Mouse (Mus musculus): ENCODE results near the gene Mgat5. TPM values are rescaled to one million over a fixed set of nuclear protein-coding genes. Genes with fewer than 3 reads are reported as not detected.

Gene Mgat5
- total and polyA plus RNA-seq, 3 experiments, result 0.16 TPM; not detected in 2

- Histone ChIP-seq H3K4me3 (ENCODE audit: low read depth, low read length) (no peak overlapping the region), H3K36me3 (replicated peaks) (no peaks in the 10 kb centered on the region), H3K27me3 (ENCODE audit: insufficient read depth, low read length) (no peaks in the 10 kb centered on the region), H3K9me3 (replicated peaks) (peaks cover 74% of the 10 kb centered on the region), H3K4me1 (ENCODE audit: insufficient read depth, low read depth, low read length) (no peaks in the 10 kb centered on the region)
- DNase-seq (ENCODE audit: low spot score) (no peak), ATAC-seq (ENCODE audit: extremely low read depth, insufficient number of reproducible peaks, low FRiP score, poor library complexity, severe bottlenecking) (no peak)
- TF ChIP-seq CTCF (IDR thresholded peaks at IDR 0.05; ENCODE audit: low read depth, low read length) (no peak), POLR2AphosphoS5 (IDR thresholded peaks at IDR 0.05; ENCODE audit: insufficient replicate concordance, low read depth, low read length) (no peak), TAL1 (conservative IDR thresholded peaks at IDR 0.05; ENCODE audit: low read depth, low read length) (no peak), GATA1 (IDR thresholded peaks at IDR 0.05; ENCODE audit: borderline replicate concordance, low read length) (no peak), GATA2 (IDR thresholded peaks at IDR 0.05; ENCODE audit: borderline replicate concordance, low read depth, low read length) (no peak)
These were observed 8.6 kb downstream of the Mgat5 start for GRCm38 (mm10) chr1:127213434-127213833.

GRCm38 (mm10) chr1:127214585-127215232, 9.9 kb downstream of the Mgat5 start:
- H3K4me1 ChIP-seq (ENCODE audit: insufficient read depth, low read depth, low read length), result no peaks in the 10 kb centered on the region
- H3K9me3 ChIP-seq (replicated peaks), result peaks cover 77% of the 10 kb centered on the region
- TF ChIP-seq GATA1 (IDR thresholded peaks at IDR 0.05; ENCODE audit: borderline replicate concordance, low read length) (no peak), TAL1 (conservative IDR thresholded peaks at IDR 0.05; ENCODE audit: low read depth, low read length) (no peak), GATA2 (IDR thresholded peaks at IDR 0.05; ENCODE audit: borderline replicate concordance, low read depth, low read length) (no peak), CTCF (IDR thresholded peaks at IDR 0.05; ENCODE audit: low read depth, low read length) (no peak), POLR2AphosphoS5 (IDR thresholded peaks at IDR 0.05; ENCODE audit: insufficient replicate concordance, low read depth, low read length) (no peak)
- no peak overlapping the region for H3K4me3 ChIP-seq (ENCODE audit: low read depth, low read length)
- no peaks in the 10 kb centered on the region for H3K36me3 ChIP-seq (replicated peaks)
- no peak for ATAC-seq (ENCODE audit: extremely low read depth, insufficient number of reproducible peaks, low FRiP score, poor library complexity, severe bottlenecking)
- H3K27me3 ChIP-seq (ENCODE audit: insufficient read depth, low read length), result no peaks in the 10 kb centered on the region
- no peak for DNase-seq (ENCODE audit: low spot score)

GRCm38 (mm10) chr1:127216979-127217378, 12.2 kb downstream of the Mgat5 start:
- no peak for ATAC-seq (ENCODE audit: extremely low read depth, insufficient number of reproducible peaks, low FRiP score, poor library complexity, severe bottlenecking)
- Histone ChIP-seq H3K4me1 (ENCODE audit: insufficient read depth, low read depth, low read length) (no peaks in the 10 kb centered on the region), H3K27me3 (ENCODE audit: insufficient read depth, low read length) (no peaks in the 10 kb centered on the region), H3K4me3 (ENCODE audit: low read depth, low read length) (no peak overlapping the region), H3K36me3 (replicated peaks) (no peaks in the 10 kb centered on the region), H3K9me3 (replicated peaks) (peaks cover 75% of the 10 kb centered on the region)
- TF ChIP-seq POLR2AphosphoS5 (IDR thresholded peaks at IDR 0.05; ENCODE audit: insufficient replicate concordance, low read depth, low read length), result no peak
- DNase-seq (ENCODE audit: low spot score), result no peak

- peaks cover 73% of the 10 kb centered on the region for H3K9me3 ChIP-seq (replicated peaks)
- ATAC-seq (ENCODE audit: extremely low read depth, insufficient number of reproducible peaks, low FRiP score, poor library complexity, severe bottlenecking) (no peak), DNase-seq (ENCODE audit: low spot score) (no peak)
- no peak for TF ChIP-seq GATA2 (IDR thresholded peaks at IDR 0.05; ENCODE audit: borderline replicate concordance, low read depth, low read length)
- no peak for TF ChIP-seq TAL1 (conservative IDR thresholded peaks at IDR 0.05; ENCODE audit: low read depth, low read length)
- TF ChIP-seq GATA1 (IDR thresholded peaks at IDR 0.05; ENCODE audit: borderline replicate concordance, low read length), result no peak
- no peak for TF ChIP-seq POLR2AphosphoS5 (IDR thresholded peaks at IDR 0.05; ENCODE audit: insufficient replicate concordance, low read depth, low read length)
- no peak for TF ChIP-seq CTCF (IDR thresholded peaks at IDR 0.05; ENCODE audit: low read depth, low read length)
- no peaks in the 10 kb centered on the region for H3K27me3 ChIP-seq (ENCODE audit: insufficient read depth, low read length)
- no peak overlapping the region for H3K4me3 ChIP-seq (ENCODE audit: low read depth, low read length)
- no peaks in the 10 kb centered on the region for H3K4me1 ChIP-seq (ENCODE audit: insufficient read depth, low read depth, low read length)
- H3K36me3 ChIP-seq (replicated peaks), result no peaks in the 10 kb centered on the region
These were observed 12.8 kb downstream of the Mgat5 start for GRCm38 (mm10) chr1:127217665-127218064.

GRCm38 (mm10) chr1:127218182-127218581, 13.4 kb downstream of the Mgat5 start:
- H3K36me3 ChIP-seq (replicated peaks), result no peaks in the 10 kb centered on the region
- ATAC-seq (ENCODE audit: extremely low read depth, insufficient number of reproducible peaks, low FRiP score, poor library complexity, severe bottlenecking) (no peak), DNase-seq (ENCODE audit: low spot score) (no peak)
- H3K4me1 ChIP-seq (ENCODE audit: insufficient read depth, low read depth, low read length), result no peaks in the 10 kb centered on the region
- H3K27me3 ChIP-seq (ENCODE audit: insufficient read depth, low read length), result no peaks in the 10 kb centered on the region
- no peak for TF ChIP-seq CTCF (IDR thresholded peaks at IDR 0.05; ENCODE audit: low read depth, low read length)
- no peak for TF ChIP-seq POLR2AphosphoS5 (IDR thresholded peaks at IDR 0.05; ENCODE audit: insufficient replicate concordance, low read depth, low read length)
- no peak for TF ChIP-seq GATA1 (IDR thresholded peaks at IDR 0.05; ENCODE audit: borderline replicate concordance, low read length)
- no peak for TF ChIP-seq TAL1 (conservative IDR thresholded peaks at IDR 0.05; ENCODE audit: low read depth, low read length)
- TF ChIP-seq GATA2 (IDR thresholded peaks at IDR 0.05; ENCODE audit: borderline replicate concordance, low read depth, low read length), result no peak
- peaks cover 73% of the 10 kb centered on the region for H3K9me3 ChIP-seq (replicated peaks)
- no peak overlapping the region for H3K4me3 ChIP-seq (ENCODE audit: low read depth, low read length)

- Histone ChIP-seq H3K4me3 (ENCODE audit: low read depth, low read length) (no peak overlapping the region), H3K27me3 (ENCODE audit: insufficient read depth, low read length) (no peaks in the 10 kb centered on the region), H3K36me3 (replicated peaks) (no peaks in the 10 kb centered on the region), H3K4me1 (ENCODE audit: insufficient read depth, low read depth, low read length) (no peaks in the 10 kb centered on the region), H3K9me3 (replicated peaks) (peaks cover 76% of the 10 kb centered on the region)
- DNase-seq (ENCODE audit: low spot score), result no peak
- ATAC-seq (ENCODE audit: extremely low read depth, insufficient number of reproducible peaks, low FRiP score, poor library complexity, severe bottlenecking), result no peak
- TF ChIP-seq GATA1 (IDR thresholded peaks at IDR 0.05; ENCODE audit: borderline replicate concordance, low read length), result no peak
- no peak for TF ChIP-seq POLR2AphosphoS5 (IDR thresholded peaks at IDR 0.05; ENCODE audit: insufficient replicate concordance, low read depth, low read length)
- TF ChIP-seq TAL1 (conservative IDR thresholded peaks at IDR 0.05; ENCODE audit: low read depth, low read length), result no peak
- TF ChIP-seq CTCF (IDR thresholded peaks at IDR 0.05; ENCODE audit: low read depth, low read length), result no peak
- TF ChIP-seq GATA2 (IDR thresholded peaks at IDR 0.05; ENCODE audit: borderline replicate concordance, low read depth, low read length), result no peak
These were observed 14.3 kb downstream of the Mgat5 start for GRCm38 (mm10) chr1:127219161-127219560.

Measured in G1E (cell line).